Mouse (Mus musculus) thymus, adult 2 months (tissue): ENCODE results near the gene Secisbp2l. TPM values are rescaled to one million over a fixed set of nuclear protein-coding genes. Genes with fewer than 3 reads are reported as not detected.

Experiments
- DNase-seq: peaks from one replicate; pipeline ENCODE4 v3.0.0; 2021
- H3K27ac ChIP-seq: fragments of 200-500 bp; 2 replicates; pipeline ENCODE4 v1.5.1; 2012; ENCODE audit warnings: low read length, control low read depth; ENCODE audit not compliant: control insufficient read depth, insufficient read depth
- H3K27me3 ChIP-seq: fragments of 200-500 bp; 2 replicates; pipeline ENCODE4 v1.6.1; 2012; ENCODE audit warnings: mild to moderate bottlenecking, low read length, moderate library complexity, mixed read lengths; ENCODE audit not compliant: control insufficient read depth, insufficient read depth
- H3K36me3 ChIP-seq: fragments of 200-500 bp; 2 replicates; pipeline ENCODE4 v1.6.1; 2012; ENCODE audit warnings: mild to moderate bottlenecking, low read length, moderate library complexity; ENCODE audit not compliant: control insufficient read depth, insufficient read depth
- H3K4me1 ChIP-seq: fragments of 200-500 bp; replicated peaks from 2 replicates; pipeline ENCODE4 v1.6.1; 2012; ENCODE audit warnings: low read length; ENCODE audit not compliant: control insufficient read depth, insufficient read depth
- H3K4me3 ChIP-seq: fragments of 200-500 bp; 2 replicates; pipeline ENCODE4 v1.5.1; 2012; ENCODE audit warnings: mild to moderate bottlenecking, low read length, control low read depth, moderate library complexity; ENCODE audit not compliant: control insufficient read depth, insufficient read depth
- CTCF ChIP-seq: fragments of 200-500 bp; IDR thresholded peaks from 2 replicates; pipeline ENCODE4 v1.5.1; 2012; ENCODE audit warnings: mild to moderate bottlenecking, control low read depth, low read length, moderate library complexity, borderline replicate concordance; ENCODE audit not compliant: control insufficient read depth, poor library complexity, insufficient read depth; ENCODE audit errors: extremely low read depth
- POLR2A ChIP-seq: fragments of 200-500 bp; IDR thresholded peaks from 2 replicates; pipeline ENCODE4 v1.6.1; 2012; ENCODE audit warnings: mild to moderate bottlenecking, low read length, control low read depth, moderate library complexity; ENCODE audit not compliant: control insufficient read depth, poor library complexity, insufficient read depth; ENCODE audit errors: extremely low read depth
- WGBS: fragments of 180-500 bp; shearing (Covaris S2); methylation state at CpG from one replicate; pipeline ENCODE4 v1.1.7; 2018; 5-methylcytosine and 5-hydroxymethylcytosine counted together
- polyA plus RNA-seq: library from polyadenylated mRNA; depleted of rRNA; stranded (reverse); fragments of >200 nt; gene quantifications from 2 replicates; pipeline ENCODE4 v1.2.3, GENCODE M21; 2012

Secisbp2l gene
- polyA plus RNA-seq, 1 experiment = 16.8 TPM

- Histone ChIP-seq H3K4me3 (peak overlapping the region; percentile 19), H3K4me1 (peaks cover 20% of the 10 kb centered on the region), H3K27me3 (no peaks in the 10 kb centered on the region), H3K27ac (no peak overlapping the region), H3K36me3 (no peaks in the 10 kb centered on the region)
- TF ChIP-seq POLR2A = no peak
- TF ChIP-seq CTCF = peak; percentile 95
- 33% methylated on average over 35 of the region's 35 CpGs for WGBS
- DNase-seq = peak; percentile 92
Measured at GRCm38 (mm10) chr2:125731763-125732560, 50.7 kb downstream of the Secisbp2l start.

DNA sequence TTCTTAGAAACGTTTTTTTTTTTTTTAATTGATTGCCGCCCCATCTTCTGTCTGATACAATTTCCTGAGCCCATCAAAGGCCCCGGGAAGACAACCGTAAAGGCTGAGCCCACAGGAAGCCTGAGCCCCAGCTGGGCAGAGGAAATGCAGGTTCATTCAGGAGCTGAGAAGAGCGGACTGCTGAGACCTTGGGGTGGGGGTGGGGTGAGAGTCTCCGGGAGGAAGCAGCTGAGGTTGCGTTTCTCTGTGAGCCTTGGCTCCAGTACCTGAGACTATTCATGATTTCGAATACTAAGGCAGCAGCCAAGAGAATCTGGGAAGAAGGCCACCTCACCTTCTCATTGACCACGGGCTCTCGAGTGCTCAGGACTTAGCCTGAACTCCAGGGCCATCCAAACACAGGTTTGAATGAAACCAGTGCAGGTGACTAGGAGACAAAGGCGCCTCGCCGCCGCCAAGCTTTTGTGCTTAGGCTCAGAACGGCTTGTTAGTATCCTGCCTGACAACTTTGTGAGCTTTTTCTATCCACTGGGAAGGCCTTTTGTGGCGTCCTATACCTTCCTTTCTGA is 58.0 kb downstream of the Secisbp2l start:
- Histone ChIP-seq H3K4me3 (no peak overlapping the region), H3K36me3 (no peaks in the 10 kb centered on the region), H3K27ac (no peak overlapping the region), H3K4me1 (peaks cover 18% of the 10 kb centered on the region), H3K27me3 (no peaks in the 10 kb centered on the region)
- WGBS = 8% methylated on average over 16 of the region's 16 CpGs
- TF ChIP-seq CTCF (no peak), POLR2A (no peak)
- DNase-seq = peak; percentile 50

DNA sequence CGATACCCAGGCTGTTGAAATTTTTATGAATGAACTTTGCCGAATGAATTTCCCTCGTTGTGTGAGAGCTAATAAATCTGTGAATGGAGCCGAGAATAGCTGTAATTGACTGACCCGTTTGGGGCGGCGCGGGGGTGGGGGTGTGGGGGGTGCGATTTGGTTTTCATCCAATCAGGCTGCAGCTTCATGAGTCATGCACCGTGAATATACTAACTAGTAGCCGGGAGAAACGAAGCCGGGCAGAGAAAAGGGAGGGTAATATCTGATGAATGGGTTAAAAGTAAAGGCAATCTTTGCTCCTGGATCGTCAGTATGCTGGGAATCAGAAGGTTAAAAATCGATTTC is 58.6 kb downstream of the Secisbp2l start, which contains the start of gene Shc4:
TSS of gene Shc4 (minus strand) at position 63 of the 345 bp plus-strand sequence.
- no peak for TF ChIP-seq POLR2A
- no peak for TF ChIP-seq CTCF
- no peak for DNase-seq
- H3K36me3 ChIP-seq = no peaks in the 10 kb centered on the region
- 1% methylated on average over 15 of the region's 15 CpGs for WGBS
- no peaks in the 10 kb centered on the region for H3K27me3 ChIP-seq
- peaks cover 18% of the 10 kb centered on the region for H3K4me1 ChIP-seq
- H3K4me3 ChIP-seq = peak within 1 kb of the TSS; percentile 32
- H3K27ac ChIP-seq = no peak within 1 kb of the TSS

DNA sequence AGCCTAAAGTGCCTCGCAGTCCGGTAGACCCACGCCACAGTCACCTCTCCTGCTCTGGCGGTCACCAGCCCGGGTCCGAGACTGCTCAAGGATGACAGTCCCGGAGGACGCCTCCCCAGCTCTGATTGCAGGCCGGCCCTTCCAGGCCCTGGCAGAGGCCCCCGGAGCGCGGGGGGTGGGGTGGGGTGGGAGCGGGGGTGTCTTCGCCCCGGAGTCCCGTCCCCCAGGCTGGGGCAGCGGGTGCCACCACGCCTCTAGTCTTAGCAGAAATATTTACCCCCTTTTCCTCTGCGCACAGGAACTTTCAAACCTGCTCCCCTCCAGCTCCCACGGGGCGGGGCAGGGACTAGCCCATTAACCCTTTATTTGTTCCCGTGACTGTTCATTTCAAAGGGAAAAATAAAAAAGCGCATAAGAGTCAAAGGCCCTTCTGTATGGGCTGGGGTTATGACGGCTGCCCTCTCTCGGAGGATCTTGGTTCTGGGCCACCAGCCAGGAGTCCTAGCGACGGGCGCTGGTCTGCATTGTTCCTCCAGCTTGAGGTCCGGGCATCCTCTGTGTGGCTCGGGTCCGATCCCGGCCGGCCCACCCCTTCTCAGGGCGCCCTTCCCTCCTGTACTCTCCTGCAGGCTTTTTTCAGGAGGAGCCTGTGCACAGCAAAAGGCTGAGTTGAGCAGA is 59.1 kb downstream of the Secisbp2l start:
- Histone ChIP-seq H3K4me1 (peaks cover 18% of the 10 kb centered on the region), H3K27ac (no peak overlapping the region), H3K4me3 (peak overlapping the region; percentile 32), H3K27me3 (no peaks in the 10 kb centered on the region), H3K36me3 (no peaks in the 10 kb centered on the region)
- TF ChIP-seq POLR2A (no peak), CTCF (no peak)
- WGBS = under 1% methylated on average over 34 of the region's 34 CpGs
- DNase-seq = peak; percentile 31

DNA sequence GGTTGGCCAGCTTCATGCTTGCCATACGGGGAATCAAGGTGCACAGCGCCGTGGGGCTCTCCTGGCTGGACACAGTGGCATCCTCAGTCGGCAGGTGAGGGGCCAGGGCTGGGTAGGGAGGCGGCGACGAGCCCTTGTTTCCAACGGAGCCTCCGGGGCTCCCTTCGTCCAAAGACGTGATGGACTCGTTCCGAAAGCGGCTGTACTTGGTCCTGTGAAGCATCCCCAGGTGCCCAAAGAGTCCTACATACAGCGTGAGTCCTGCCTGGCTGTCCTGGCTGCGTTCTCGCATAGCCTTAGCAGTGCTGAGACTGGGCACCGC is 59.6 kb downstream of the Secisbp2l start:
- no peak for DNase-seq
- H3K27ac ChIP-seq = no peak overlapping the region
- no peak overlapping the region for H3K4me3 ChIP-seq
- TF ChIP-seq CTCF = no peak
- TF ChIP-seq POLR2A = no peak
- WGBS = 14% methylated on average over 18 of the region's 18 CpGs
- H3K4me1 ChIP-seq = peaks cover 18% of the 10 kb centered on the region
- no peaks in the 10 kb centered on the region for H3K27me3 ChIP-seq
- no peaks in the 10 kb centered on the region for H3K36me3 ChIP-seq

DNA sequence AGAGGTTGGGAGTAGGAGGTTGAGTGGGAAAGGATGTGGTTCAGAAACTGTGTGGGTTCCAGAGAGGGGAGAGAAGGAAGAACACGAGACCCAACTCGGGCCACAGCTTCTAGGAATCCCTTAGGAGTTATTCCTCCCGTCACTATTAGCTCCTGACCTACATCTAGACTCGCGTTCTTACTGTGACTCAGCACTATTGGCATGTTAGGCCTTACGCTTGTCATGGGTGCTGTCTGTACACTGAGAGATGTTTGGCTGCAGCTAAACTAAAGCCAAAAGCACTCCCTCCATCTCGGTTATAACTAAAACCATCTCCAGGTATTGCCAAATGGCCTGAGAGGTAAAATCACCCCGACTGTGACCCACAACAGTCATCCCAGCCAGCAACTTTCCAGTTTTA is 66.1 kb downstream of the Secisbp2l start:
- Histone ChIP-seq H3K4me1 (no peaks in the 10 kb centered on the region), H3K36me3 (no peaks in the 10 kb centered on the region), H3K4me3 (no peak overlapping the region), H3K27ac (no peak overlapping the region), H3K27me3 (no peaks in the 10 kb centered on the region)
- WGBS = 91% methylated on average over 8 of the region's 8 CpGs
- no peak for TF ChIP-seq CTCF
- TF ChIP-seq POLR2A = no peak
- no peak for DNase-seq

GRCm38 (mm10) chr2:125706510-125706921 is 76.2 kb downstream of the Secisbp2l start:
- Histone ChIP-seq H3K4me3 (no peak overlapping the region), H3K27me3 (no peaks in the 10 kb centered on the region), H3K4me1 (peaks cover 8% of the 10 kb centered on the region), H3K36me3 (no peaks in the 10 kb centered on the region), H3K27ac (no peak overlapping the region)
- 92% methylated on average over 5 of the region's 5 CpGs for WGBS
- no peak for TF ChIP-seq POLR2A
- no peak for TF ChIP-seq CTCF
- no peak for DNase-seq
